Mouse (Mus musculus): ENCODE results near the gene Adrm1. TPM values are rescaled to one million over a fixed set of nuclear protein-coding genes. Genes with fewer than 3 reads are reported as not detected.

Adrm1 gene
- total RNA-seq, 1 experiment: 196 TPM

DNA sequence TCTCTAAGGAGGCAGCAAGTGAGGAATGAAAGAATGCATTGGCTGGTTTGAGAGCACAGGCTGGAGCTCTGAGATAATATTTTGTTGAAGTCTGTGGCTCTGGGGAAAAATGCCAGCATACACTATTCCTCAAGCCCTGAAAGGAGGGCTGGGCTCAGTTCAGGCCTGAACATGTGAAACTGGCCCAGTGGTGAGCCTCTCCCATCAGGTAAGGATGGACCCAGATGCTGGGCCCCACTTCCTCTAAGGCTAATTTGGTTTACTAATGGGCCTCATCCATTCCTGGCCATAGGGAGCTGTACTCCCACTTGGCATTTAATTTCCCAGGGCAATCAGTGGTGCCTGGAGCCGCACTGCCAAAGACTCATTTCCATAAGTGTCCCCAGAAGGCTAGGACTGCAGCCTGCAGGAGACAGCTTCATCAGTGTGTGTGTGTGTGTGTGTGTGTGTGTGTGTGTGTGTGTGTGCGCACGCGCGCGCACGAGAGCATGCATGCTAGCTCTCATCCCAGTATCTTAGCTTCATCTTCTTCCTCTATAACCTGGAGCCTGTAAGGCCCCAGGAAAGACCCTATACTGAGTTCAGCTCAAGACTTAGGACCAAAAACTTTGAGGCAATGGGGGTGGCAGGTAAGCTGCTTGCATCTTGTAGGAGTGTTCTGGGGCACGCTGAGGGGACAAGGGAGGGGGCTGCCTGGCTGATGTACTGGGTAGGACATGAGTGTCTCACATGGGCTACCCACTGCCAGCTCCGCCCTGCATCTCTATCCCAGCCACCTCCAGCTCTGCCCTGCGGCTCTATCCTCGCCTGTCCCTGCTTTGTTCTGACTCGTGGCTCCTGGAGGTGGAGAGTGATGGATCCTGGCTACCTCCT, 34.0 kb downstream of the Adrm1 start:
- no peak overlapping the region for H3K4me3 ChIP-seq (ENCODE audit: insufficient read depth in 1 of 2, low read depth in 1 of 2, low read length in 2 of 2, poor library complexity in 1 of 2, severe bottlenecking in 1 of 2)
- in situ Hi-C loops (cut with MboI; ENCODE audit: low sequenced_read_pairs in 2 of 2, unreplicated experiment in 2 of 2): no loop called here
- DNase-seq (ENCODE audit: low read depth, low spot score): no peak
- H3K4me1 ChIP-seq (ENCODE audit: control insufficient read depth in 2 of 2, insufficient read depth in 2 of 2, low read length in 2 of 2, poor library complexity in 1 of 2): 0 out of 4 replicates have a peak, but pooled peaks cover 0 to 4% of the 10 kb centered on the region in 2 experiments
- no peak overlapping the region for H3K9ac ChIP-seq (ENCODE audit: insufficient read depth, low read depth, low read length, poor library complexity, severe bottlenecking)
- no peak for TF ChIP-seq ZC3H11A (IDR thresholded peaks at IDR 0.05; ENCODE audit: borderline replicate concordance, low read depth, low read length)
- no peak for TF ChIP-seq ZNF384 (IDR thresholded peaks at IDR 0.05; ENCODE audit: low read depth, low read length)
- TF ChIP-seq MAFK (IDR thresholded peaks at IDR 0.05; ENCODE audit: insufficient read depth, low read depth, low read length): no peak
- no peak for TF ChIP-seq HCFC1 (IDR thresholded peaks at IDR 0.05; ENCODE audit: borderline replicate concordance, insufficient read depth, low read length)
- no peak for TF ChIP-seq CHD2 (IDR thresholded peaks at IDR 0.05; ENCODE audit: low read depth, low read length)
- H3K27ac ChIP-seq (ENCODE audit: insufficient read depth, low read depth, low read length, poor library complexity, severe bottlenecking): no peak overlapping the region
- H3K9me3 ChIP-seq (ENCODE audit: control insufficient read depth, insufficient read depth, low read depth, low read length): no peaks in the 10 kb centered on the region
- peaks cover 72% of the 10 kb centered on the region for H3K36me3 ChIP-seq (ENCODE audit: control insufficient read depth, insufficient read depth, low read length, poor library complexity, severe bottlenecking)

DNA sequence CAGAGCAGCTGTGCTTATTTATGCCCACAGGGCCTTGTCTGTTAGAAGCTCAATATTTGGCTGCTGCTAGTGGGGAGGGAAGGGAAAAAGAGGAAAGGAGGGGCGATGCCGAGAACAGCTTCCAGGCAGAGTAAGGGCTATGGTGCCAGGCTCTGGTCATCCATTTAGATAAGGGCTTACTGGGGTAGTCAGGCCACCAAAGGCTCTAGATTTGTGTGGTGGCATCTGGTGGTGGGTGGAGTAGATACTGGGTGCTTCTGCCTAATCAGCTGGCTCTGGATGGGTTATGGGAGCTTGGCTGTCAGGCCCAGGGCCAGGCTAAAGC, 34.6 kb downstream of the Adrm1 start:
- peaks cover 66% of the 10 kb centered on the region for H3K36me3 ChIP-seq (ENCODE audit: control insufficient read depth, insufficient read depth, low read length, poor library complexity, severe bottlenecking)
- H3K4me3 ChIP-seq (ENCODE audit: insufficient read depth in 1 of 2, low read depth in 1 of 2, low read length in 2 of 2, poor library complexity in 1 of 2, severe bottlenecking in 1 of 2): no peak overlapping the region
- no peak overlapping the region for H3K9ac ChIP-seq (ENCODE audit: insufficient read depth, low read depth, low read length, poor library complexity, severe bottlenecking)
- H3K4me1 ChIP-seq (ENCODE audit: control insufficient read depth in 2 of 2, insufficient read depth in 2 of 2, low read length in 2 of 2, poor library complexity in 1 of 2): 0 out of 4 replicates have a peak, but pooled peaks cover 0 to 4% of the 10 kb centered on the region in 2 experiments
- DNase-seq (ENCODE audit: low read depth, low spot score): no peak
- in situ Hi-C loops (cut with MboI; ENCODE audit: low sequenced_read_pairs in 2 of 2, unreplicated experiment in 2 of 2): no loop called here
- H3K27ac ChIP-seq (ENCODE audit: insufficient read depth, low read depth, low read length, poor library complexity, severe bottlenecking): no peak overlapping the region
- H3K9me3 ChIP-seq (ENCODE audit: control insufficient read depth, insufficient read depth, low read depth, low read length): no peaks in the 10 kb centered on the region
- TF ChIP-seq MAFK (IDR thresholded peaks at IDR 0.05; ENCODE audit: insufficient read depth, low read depth, low read length): no peak
- no peak for TF ChIP-seq ZC3H11A (IDR thresholded peaks at IDR 0.05; ENCODE audit: borderline replicate concordance, low read depth, low read length)
- TF ChIP-seq HCFC1 (IDR thresholded peaks at IDR 0.05; ENCODE audit: borderline replicate concordance, insufficient read depth, low read length): no peak
- no peak for TF ChIP-seq CHD2 (IDR thresholded peaks at IDR 0.05; ENCODE audit: low read depth, low read length)
- TF ChIP-seq ZNF384 (IDR thresholded peaks at IDR 0.05; ENCODE audit: low read depth, low read length): no peak

DNA sequence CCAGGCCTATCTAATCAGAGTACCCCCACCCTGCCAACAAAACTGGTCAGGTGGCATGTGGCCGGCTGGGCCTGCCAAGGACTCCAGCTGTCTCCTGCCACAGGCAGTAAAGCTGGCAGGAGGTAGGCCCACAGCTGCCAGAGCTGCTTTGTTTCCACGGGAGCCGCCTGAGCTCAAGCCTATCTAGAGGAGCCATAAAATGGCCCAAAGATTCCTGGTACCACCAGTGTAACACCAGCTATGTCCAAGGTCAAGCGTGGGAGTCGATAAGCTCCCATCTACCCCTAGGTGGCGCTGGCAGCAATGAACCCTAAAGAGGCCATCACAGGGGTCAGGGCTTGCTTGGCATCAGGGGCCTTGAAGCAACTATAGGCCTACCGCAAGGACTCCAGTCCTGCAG, 36.6 kb downstream of the Adrm1 start:
- H3K4me3 ChIP-seq (ENCODE audit: insufficient read depth in 1 of 2, low read depth in 1 of 2, low read length in 2 of 2, poor library complexity in 1 of 2, severe bottlenecking in 1 of 2): no peak overlapping the region
- TF ChIP-seq ZC3H11A (IDR thresholded peaks at IDR 0.05; ENCODE audit: borderline replicate concordance, low read depth, low read length) (no peak), MAFK (IDR thresholded peaks at IDR 0.05; ENCODE audit: insufficient read depth, low read depth, low read length) (no peak), ZNF384 (IDR thresholded peaks at IDR 0.05; ENCODE audit: low read depth, low read length) (no peak), CHD2 (IDR thresholded peaks at IDR 0.05; ENCODE audit: low read depth, low read length) (no peak), HCFC1 (IDR thresholded peaks at IDR 0.05; ENCODE audit: borderline replicate concordance, insufficient read depth, low read length) (no peak)
- DNase-seq (ENCODE audit: low read depth, low spot score): no peak
- peaks cover 54% of the 10 kb centered on the region for H3K36me3 ChIP-seq (ENCODE audit: control insufficient read depth, insufficient read depth, low read length, poor library complexity, severe bottlenecking)
- no peak overlapping the region for H3K27ac ChIP-seq (ENCODE audit: insufficient read depth, low read depth, low read length, poor library complexity, severe bottlenecking)
- H3K9me3 ChIP-seq (ENCODE audit: control insufficient read depth, insufficient read depth, low read depth, low read length): no peaks in the 10 kb centered on the region
- in situ Hi-C loops (cut with MboI; ENCODE audit: low sequenced_read_pairs in 2 of 2, unreplicated experiment in 2 of 2): no loop called here
- H3K9ac ChIP-seq (ENCODE audit: insufficient read depth, low read depth, low read length, poor library complexity, severe bottlenecking): no peak overlapping the region
- 0 out of 4 replicates have a peak, but pooled peaks cover 0 to 4% of the 10 kb centered on the region in 2 experiments for H3K4me1 ChIP-seq (ENCODE audit: control insufficient read depth in 2 of 2, insufficient read depth in 2 of 2, low read length in 2 of 2, poor library complexity in 1 of 2)

DNA sequence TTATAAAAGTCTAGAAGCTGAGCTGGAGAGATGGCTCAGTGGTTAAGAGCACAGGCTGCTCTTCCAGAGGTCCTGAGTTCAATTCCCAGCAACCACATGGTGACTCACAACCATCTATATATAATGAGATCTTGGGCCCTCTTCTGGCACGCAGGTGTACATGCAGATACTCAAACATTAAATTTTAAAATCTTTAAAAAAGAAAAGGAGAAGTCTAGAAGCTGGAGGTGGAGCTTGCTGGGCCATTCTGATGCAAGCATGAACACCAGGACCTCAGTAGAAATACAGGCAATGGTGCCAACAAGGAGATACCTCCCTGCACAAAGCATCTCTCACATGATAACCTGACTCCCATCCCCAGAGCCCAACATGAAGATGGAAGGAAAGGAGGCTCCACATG, 37.7 kb downstream of the Adrm1 start:
- no peak for TF ChIP-seq HCFC1 (IDR thresholded peaks at IDR 0.05; ENCODE audit: borderline replicate concordance, insufficient read depth, low read length)
- no peak for TF ChIP-seq ZNF384 (IDR thresholded peaks at IDR 0.05; ENCODE audit: low read depth, low read length)
- TF ChIP-seq ZC3H11A (IDR thresholded peaks at IDR 0.05; ENCODE audit: borderline replicate concordance, low read depth, low read length): no peak
- TF ChIP-seq MAFK (IDR thresholded peaks at IDR 0.05; ENCODE audit: insufficient read depth, low read depth, low read length): no peak
- TF ChIP-seq CHD2 (IDR thresholded peaks at IDR 0.05; ENCODE audit: low read depth, low read length): no peak
- H3K4me1 ChIP-seq (ENCODE audit: control insufficient read depth in 2 of 2, insufficient read depth in 2 of 2, low read length in 2 of 2, poor library complexity in 1 of 2): 0 out of 4 replicates have a peak, but pooled peaks cover 0 to 4% of the 10 kb centered on the region in 2 experiments
- H3K9ac ChIP-seq (ENCODE audit: insufficient read depth, low read depth, low read length, poor library complexity, severe bottlenecking): no peak overlapping the region
- peaks cover 48% of the 10 kb centered on the region for H3K36me3 ChIP-seq (ENCODE audit: control insufficient read depth, insufficient read depth, low read length, poor library complexity, severe bottlenecking)
- DNase-seq (ENCODE audit: low read depth, low spot score): no peak
- no peak overlapping the region for H3K27ac ChIP-seq (ENCODE audit: insufficient read depth, low read depth, low read length, poor library complexity, severe bottlenecking)
- no peak overlapping the region for H3K4me3 ChIP-seq (ENCODE audit: insufficient read depth in 1 of 2, low read depth in 1 of 2, low read length in 2 of 2, poor library complexity in 1 of 2, severe bottlenecking in 1 of 2)
- H3K9me3 ChIP-seq (ENCODE audit: control insufficient read depth, insufficient read depth, low read depth, low read length): no peaks in the 10 kb centered on the region
- in situ Hi-C loops (cut with MboI; ENCODE audit: low sequenced_read_pairs in 2 of 2, unreplicated experiment in 2 of 2): no loop called here
